Mouse (Mus musculus): Measurements from ENCODE around the gene Ttll11. TPM values are rescaled to one million over a fixed set of nuclear protein-coding genes. Genes with fewer than 3 reads are reported as not detected.

The Ttll11 gene
- total and polyA plus RNA-seq, 3 experiments, result 2.1 to 6.1 (median 4.0) TPM

GRCm38 (mm10) chr2:35723267-35723666 lies 256.4 kb downstream of the Ttll11 start:
- DNase-seq, result no peak

- DNase-seq, result no peak
These were observed 256.9 kb downstream of the Ttll11 start for GRCm38 (mm10) chr2:35722821-35723220.

GRCm38 (mm10) chr2:35720956-35721355 lies 258.8 kb downstream of the Ttll11 start:
- DNase-seq, result no peak

- DNase-seq, result no peak
These were observed 259.2 kb downstream of the Ttll11 start for GRCm38 (mm10) chr2:35720550-35720949.

- peak; percentile 94 for DNase-seq
These were observed 259.6 kb downstream of the Ttll11 start for GRCm38 (mm10) chr2:35720104-35720503.

- peak; percentile 34 for DNase-seq
These were observed 260.3 kb downstream of the Ttll11 start for GRCm38 (mm10) chr2:35719230-35720005.

- DNase-seq, result peak; percentile 61
These were observed 261.1 kb downstream of the Ttll11 start for GRCm38 (mm10) chr2:35718662-35719061.

GRCm38 (mm10) chr2:35718003-35718500 lies 261.7 kb downstream of the Ttll11 start:
- DNase-seq, result no peak

GRCm38 (mm10) chr2:35716175-35716574 lies 263.5 kb downstream of the Ttll11 start:
- DNase-seq, result no peak

GRCm38 (mm10) chr2:35715485-35715884 lies 264.2 kb downstream of the Ttll11 start:
- no peak for DNase-seq

- DNase-seq, result peak; percentile 65
These were observed 265.0 kb downstream of the Ttll11 start for GRCm38 (mm10) chr2:35714742-35715167.

- no peak for DNase-seq
These were observed 266.3 kb downstream of the Ttll11 start for GRCm38 (mm10) chr2:35713460-35713859.

- peak; percentile 74 for DNase-seq
These were observed 267.1 kb downstream of the Ttll11 start for GRCm38 (mm10) chr2:35712611-35713010.

GRCm38 (mm10) chr2:35703241-35703640 lies 276.5 kb downstream of the Ttll11 start:
- no peak for DNase-seq

- no peak for DNase-seq
These were observed 277.1 kb downstream of the Ttll11 start for GRCm38 (mm10) chr2:35702608-35703007.

GRCm38 (mm10) chr2:35702001-35702400 lies 277.7 kb downstream of the Ttll11 start:
- DNase-seq, result no peak

Other genes starting within 250 kb of the Ttll11 start
- gene Ndufa8, start 69.5 kb upstream of the Ttll11 start, total RNA-seq (2021), result 100 to 1,000 TPM; 192 to 258 TPM
- gene Ndufa8, start 69.5 kb upstream of the Ttll11 start, polyA plus RNA-seq (2012; rRNA removed), result 42.9 and 48.8 TPM in 2 replicates
- not detected for gene Morn5, start 69.5 kb upstream of the Ttll11 start, total RNA-seq (2021)
- gene Morn5, start 69.5 kb upstream of the Ttll11 start, polyA plus RNA-seq (2012; rRNA removed), result 0.33 TPM in 1 of 2 replicates, not detected in the other
- gene Lhx6, start 125.5 kb upstream of the Ttll11 start, total RNA-seq (2021), result 1 to 10 TPM; 2.0 to 2.3 TPM
- gene Lhx6, start 125.5 kb upstream of the Ttll11 start, polyA plus RNA-seq (2012; rRNA removed), result 3.4 and 5.2 TPM in 2 replicates
- 10 to 100 TPM; 24.0 to 31.8 TPM for gene Mrrf, start 156.5 kb upstream of the Ttll11 start, total RNA-seq (2021)
- gene Mrrf, start 156.5 kb upstream of the Ttll11 start, polyA plus RNA-seq (2012; rRNA removed), result 18.5 and 22.2 TPM in 2 replicates
- 10 to 100 TPM; 27.0 to 27.1 TPM for gene Rbm18, start 156.9 kb upstream of the Ttll11 start, total RNA-seq (2021)
- gene Rbm18, start 156.9 kb upstream of the Ttll11 start, polyA plus RNA-seq (2012; rRNA removed), result 3.2 and 3.6 TPM in 2 replicates

Data from adrenal gland, adult 2 months (tissue).